Mouse (Mus musculus): ENCODE data around the gene Slc25a44. TPM values are rescaled to one million over a fixed set of nuclear protein-coding genes. Genes with fewer than 3 reads are reported as not detected.
A peak's percentile ranks its signal among the peaks of the same experiment; 100 is the strongest.

The Slc25a44 gene
- polyA plus RNA-seq (2015; fragmentation: Nextera tagmentation; extraction: Ambion mirVana): 40.3 and 42.3 TPM in 2 replicates

- Histone ChIP-seq H3K27me3 (replicated peaks; ENCODE audit: control insufficient read depth, insufficient read depth, low read length) (no peaks in the 10 kb centered on the region), H3K9ac (ENCODE audit: low read depth, low read length) (peak within 1 kb of the TSS; percentile 70), H3K9me3 (ENCODE audit: control insufficient read depth, low read length) (no peaks in the 10 kb centered on the region), H3K4me2 (ENCODE audit: low read length) (peak within 1 kb of the TSS; percentile 64), H3K27ac (ENCODE audit: low read depth, low read length) (peak within 1 kb of the TSS; percentile 76), H3K36me3 (ENCODE audit: control insufficient read depth, insufficient read depth, low read length) (peaks cover 9% of the 10 kb centered on the region; the same call in 1 of the 2 replicates), H3K4me3 (ENCODE audit: low read length) (peak within 1 kb of the TSS; percentile 72), H3K4me1 (ENCODE audit: control insufficient read depth, insufficient read depth, low read depth, low read length) (peaks cover 24% of the 10 kb centered on the region)
- WGBS: 1% methylated on average over 35 of the region's 35 CpGs
- ATAC-seq: peak; percentile 95
These were observed at the start of gene Slc25a44 for GRCm38 (mm10) chr3:88424605-88425329. TSS of gene Slc25a44 (minus strand) at chr3:88425139.

DNA sequence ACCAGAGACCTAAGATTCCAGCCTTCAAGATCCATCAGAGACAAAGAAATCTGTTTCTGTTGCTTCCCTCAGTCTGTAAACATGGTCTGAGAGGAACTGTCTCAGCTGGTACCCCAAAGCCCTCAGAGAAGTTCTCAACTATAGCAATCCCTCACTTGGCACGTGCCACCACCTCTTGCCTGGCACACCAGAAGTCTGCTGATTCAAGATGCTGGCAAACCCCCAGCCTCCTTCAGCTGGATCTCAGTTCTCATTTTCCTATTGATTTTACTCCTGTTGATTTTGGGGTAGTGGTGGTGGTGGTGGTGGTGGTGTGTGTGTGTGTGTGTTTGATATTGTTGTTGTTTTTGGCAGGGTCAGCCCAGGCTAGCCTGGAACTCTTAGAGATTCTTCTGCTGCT, 48.6 kb upstream of the Slc25a44 start:
- no peaks in the 10 kb centered on the region for H3K36me3 ChIP-seq (ENCODE audit: control insufficient read depth, insufficient read depth, low read length)
- no peaks in the 10 kb centered on the region for H3K9me3 ChIP-seq (ENCODE audit: control insufficient read depth, low read length)
- no peak overlapping the region for H3K4me3 ChIP-seq (ENCODE audit: low read length)
- no peaks in the 10 kb centered on the region for H3K27me3 ChIP-seq (replicated peaks; ENCODE audit: control insufficient read depth, insufficient read depth, low read length)
- H3K9ac ChIP-seq (ENCODE audit: low read depth, low read length): no peak overlapping the region
- H3K4me2 ChIP-seq (ENCODE audit: low read length): no peak overlapping the region
- no peak for ATAC-seq
- H3K27ac ChIP-seq (ENCODE audit: low read depth, low read length): no peak overlapping the region
- WGBS: 64% methylated on average over 1 of the region's 1 CpGs
- H3K4me1 ChIP-seq (ENCODE audit: control insufficient read depth, insufficient read depth, low read depth, low read length): no peaks in the 10 kb centered on the region

- Histone ChIP-seq H3K9me3 (ENCODE audit: control insufficient read depth, low read length) (no peaks in the 10 kb centered on the region), H3K36me3 (ENCODE audit: control insufficient read depth, insufficient read depth, low read length) (no peaks in the 10 kb centered on the region), H3K4me2 (ENCODE audit: low read length) (no peak overlapping the region), H3K9ac (ENCODE audit: low read depth, low read length) (no peak overlapping the region), H3K4me3 (ENCODE audit: low read length) (no peak overlapping the region), H3K4me1 (ENCODE audit: control insufficient read depth, insufficient read depth, low read depth, low read length) (no peaks in the 10 kb centered on the region), H3K27me3 (replicated peaks; ENCODE audit: control insufficient read depth, insufficient read depth, low read length) (no peaks in the 10 kb centered on the region), H3K27ac (ENCODE audit: low read depth, low read length) (no peak overlapping the region)
- ATAC-seq: peak; percentile 50; the same call in 1 of the 2 replicates
- 23% methylated on average over 5 of the region's 5 CpGs for WGBS
These were observed 48.1 kb upstream of the Slc25a44 start for GRCm38 (mm10) chr3:88473020-88473419.

DNA sequence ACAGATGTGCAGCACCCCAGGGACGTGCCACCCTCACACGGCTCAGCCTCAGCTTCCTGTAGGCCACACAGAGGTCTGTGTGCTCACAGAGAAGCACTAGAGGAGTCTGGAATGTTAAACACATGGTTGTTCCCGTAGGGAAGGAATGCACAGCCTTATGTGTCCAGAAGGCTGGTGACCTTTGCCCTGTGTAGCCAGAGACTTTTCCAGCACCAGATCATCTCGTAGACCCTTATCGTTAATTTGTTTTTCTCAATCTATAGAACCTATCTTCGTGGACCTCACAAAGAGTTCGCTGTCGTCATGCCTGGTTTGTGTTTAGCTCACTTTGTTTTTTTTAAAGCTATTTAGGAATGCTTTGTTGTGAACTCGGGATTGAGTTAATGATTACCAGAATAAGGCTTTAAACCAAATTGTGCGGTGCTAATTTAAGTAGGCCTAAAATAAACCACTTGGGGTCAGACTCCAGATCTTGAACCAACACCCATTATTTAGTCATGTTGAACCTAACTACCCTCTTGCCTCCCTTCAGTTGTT, 46.1 kb upstream of the Slc25a44 start:
- Histone ChIP-seq H3K9me3 (ENCODE audit: control insufficient read depth, low read length) (no peaks in the 10 kb centered on the region), H3K27ac (ENCODE audit: low read depth, low read length) (no peak overlapping the region), H3K4me3 (ENCODE audit: low read length) (no peak overlapping the region), H3K4me1 (ENCODE audit: control insufficient read depth, insufficient read depth, low read depth, low read length) (peaks cover 2% of the 10 kb centered on the region; the same call in 1 of the 2 replicates), H3K36me3 (ENCODE audit: control insufficient read depth, insufficient read depth, low read length) (no peaks in the 10 kb centered on the region), H3K27me3 (replicated peaks; ENCODE audit: control insufficient read depth, insufficient read depth, low read length) (no peaks in the 10 kb centered on the region), H3K9ac (ENCODE audit: low read depth, low read length) (no peak overlapping the region), H3K4me2 (ENCODE audit: low read length) (no peak overlapping the region)
- 53% methylated on average over 10 of the region's 10 CpGs for WGBS
- no peak for ATAC-seq

- ATAC-seq: no peak
- 88% methylated on average over 2 of the region's 2 CpGs for WGBS
These were observed 44.5 kb upstream of the Slc25a44 start for GRCm38 (mm10) chr3:88469466-88469865.

GRCm38 (mm10) chr3:88467116-88467824, 42.3 kb upstream of the Slc25a44 start:
- H3K4me3 ChIP-seq (ENCODE audit: low read length): no peak overlapping the region
- no peaks in the 10 kb centered on the region for H3K9me3 ChIP-seq (ENCODE audit: control insufficient read depth, low read length)
- H3K4me2 ChIP-seq (ENCODE audit: low read length): no peak overlapping the region
- no peaks in the 10 kb centered on the region for H3K27me3 ChIP-seq (replicated peaks; ENCODE audit: control insufficient read depth, insufficient read depth, low read length)
- no peak overlapping the region for H3K27ac ChIP-seq (ENCODE audit: low read depth, low read length)
- ATAC-seq: peak; percentile 94
- 28% methylated on average over 16 of the region's 16 CpGs for WGBS
- H3K4me1 ChIP-seq (ENCODE audit: control insufficient read depth, insufficient read depth, low read depth, low read length): peaks cover 2% of the 10 kb centered on the region; the same call in 1 of the 2 replicates
- no peaks in the 10 kb centered on the region for H3K36me3 ChIP-seq (ENCODE audit: control insufficient read depth, insufficient read depth, low read length)
- peak overlapping the region; percentile 48 for H3K9ac ChIP-seq (ENCODE audit: low read depth, low read length)

More at GRCm38 (mm10) chr3:88469466-88469865, 44.5 kb upstream of the Slc25a44 start:
- H3K9me3 ChIP-seq (ENCODE audit: control insufficient read depth, low read length): no peaks in the 10 kb centered on the region
- no peaks in the 10 kb centered on the region for H3K36me3 ChIP-seq (ENCODE audit: control insufficient read depth, insufficient read depth, low read length)
- no peak overlapping the region for H3K9ac ChIP-seq (ENCODE audit: low read depth, low read length)
- H3K27me3 ChIP-seq (replicated peaks; ENCODE audit: control insufficient read depth, insufficient read depth, low read length): no peaks in the 10 kb centered on the region
- H3K4me1 ChIP-seq (ENCODE audit: control insufficient read depth, insufficient read depth, low read depth, low read length): peaks cover 2% of the 10 kb centered on the region; the same call in 1 of the 2 replicates
- H3K27ac ChIP-seq (ENCODE audit: low read depth, low read length): no peak overlapping the region
- no peak overlapping the region for H3K4me3 ChIP-seq (ENCODE audit: low read length)
- H3K4me2 ChIP-seq (ENCODE audit: low read length): no peak overlapping the region

- Histone ChIP-seq H3K4me3 (ENCODE audit: low read length) (no peak overlapping the region), H3K27ac (ENCODE audit: low read depth, low read length) (no peak overlapping the region), H3K36me3 (ENCODE audit: control insufficient read depth, insufficient read depth, low read length) (no peaks in the 10 kb centered on the region), H3K4me2 (ENCODE audit: low read length) (no peak overlapping the region), H3K9me3 (ENCODE audit: control insufficient read depth, low read length) (no peaks in the 10 kb centered on the region), H3K27me3 (replicated peaks; ENCODE audit: control insufficient read depth, insufficient read depth, low read length) (no peaks in the 10 kb centered on the region), H3K9ac (ENCODE audit: low read depth, low read length) (no peak overlapping the region), H3K4me1 (ENCODE audit: control insufficient read depth, insufficient read depth, low read depth, low read length) (peaks cover 2% of the 10 kb centered on the region; the same call in 1 of the 2 replicates)
- 90% methylated on average over 2 of the region's 2 CpGs for WGBS
- no peak for ATAC-seq
These were observed 40.2 kb upstream of the Slc25a44 start for GRCm38 (mm10) chr3:88465127-88465526.

DNA sequence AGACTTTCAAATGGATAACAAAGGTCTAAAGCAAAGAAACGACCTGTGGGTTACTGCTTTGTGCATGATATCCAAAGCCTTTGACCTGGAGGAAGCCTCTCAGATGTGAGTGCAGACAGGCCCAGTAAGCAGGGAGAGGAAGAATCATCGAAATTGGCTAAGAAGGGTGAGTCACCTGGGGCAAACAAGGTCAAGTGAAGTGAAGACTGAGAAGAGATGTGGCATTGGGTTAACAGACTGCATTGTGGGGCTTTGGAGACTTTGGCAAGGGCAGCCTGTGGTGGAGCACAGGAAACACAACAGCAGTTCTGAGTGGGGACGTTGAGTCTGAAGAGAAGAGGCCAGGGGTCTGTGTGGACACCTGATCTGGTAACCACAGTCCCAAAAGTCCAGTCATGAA, 39.5 kb upstream of the Slc25a44 start:
- 67% methylated on average over 3 of the region's 3 CpGs for WGBS
- H3K9ac ChIP-seq (ENCODE audit: low read depth, low read length): no peak overlapping the region
- H3K27ac ChIP-seq (ENCODE audit: low read depth, low read length): no peak overlapping the region
- no peak for ATAC-seq
- peaks cover 2% of the 10 kb centered on the region; the same call in 1 of the 2 replicates for H3K4me1 ChIP-seq (ENCODE audit: control insufficient read depth, insufficient read depth, low read depth, low read length)
- H3K4me3 ChIP-seq (ENCODE audit: low read length): no peak overlapping the region
- H3K4me2 ChIP-seq (ENCODE audit: low read length): no peak overlapping the region
- no peaks in the 10 kb centered on the region for H3K9me3 ChIP-seq (ENCODE audit: control insufficient read depth, low read length)
- H3K36me3 ChIP-seq (ENCODE audit: control insufficient read depth, insufficient read depth, low read length): no peaks in the 10 kb centered on the region
- H3K27me3 ChIP-seq (replicated peaks; ENCODE audit: control insufficient read depth, insufficient read depth, low read length): no peaks in the 10 kb centered on the region
